Comparison of ENCODE assay signal across 27 mouse cellular contexts in the genomic region with DNA sequence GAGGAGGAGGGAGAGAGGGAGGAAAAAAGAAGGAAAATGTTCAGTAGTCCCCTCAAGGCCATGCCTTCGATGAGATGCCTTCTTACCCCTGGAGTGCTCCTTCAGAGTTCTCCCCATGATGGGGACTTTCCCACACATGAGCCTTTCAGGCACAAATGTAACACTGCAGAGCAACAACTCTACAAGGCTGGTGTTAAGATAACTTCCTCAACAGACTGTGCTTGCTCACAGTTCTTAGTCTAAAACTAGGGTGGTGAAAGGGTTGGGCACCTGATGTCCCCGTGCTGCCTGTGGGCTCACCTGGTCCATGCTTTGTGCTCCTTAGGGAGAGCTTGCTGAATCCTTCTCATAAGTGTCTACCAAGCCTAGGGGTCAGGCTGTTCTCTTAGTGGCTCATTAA.
"Had no signal": no experiment of that assay in that cellular context is flagged by ENCODE, and none has a peak within 500 bp of the region (broad histone marks: within the 10 kb centered on the region; RNA-seq: fewer than 3 reads in every experiment).

No protein-coding gene starts in this region.

- H3K9me3 ChIP-seq: heart, embryonic 13.5 days; heart, embryonic 15.5 days; hindbrain, embryonic 13.5 days; hindbrain, embryonic 15.5 days; intestine, embryonic 15.5 days; kidney, embryonic 15.5 days; limb, embryonic 10.5 days; limb, embryonic 12.5 days had no signal

- H3K9ac ChIP-seq: heart, embryonic 13.5 days; heart, embryonic 15.5 days; hindbrain, embryonic 13.5 days; hindbrain, embryonic 15.5 days; intestine, embryonic 15.5 days; kidney, embryonic 15.5 days; limb, embryonic 12.5 days had no signal

- H3K4me3 ChIP-seq: heart, adult 2 months; heart, embryonic 13.5 days; heart, embryonic 15.5 days; hindbrain, embryonic 13.5 days; hindbrain, embryonic 15.5 days; intestine, embryonic 15.5 days; kidney, embryonic 15.5 days; left cerebral cortex, adult 2 months; limb, embryonic 10.5 days; limb, embryonic 12.5 days had no signal

- DNase-seq: gastrocnemius, postnatal 14 days; gastrocnemius, postnatal 36 days; heart, adult 11 months; heart, adult 2 months; heart, postnatal 14 days; heart, postnatal 36 days; kidney, adult 18-20 months; kidney, adult 8-10 months; kidney, postnatal 14 days; kidney, postnatal 36 days; layer of hippocampus, adult 9-11 months; liver had no signal

- H3K4me1 ChIP-seq: heart, embryonic 15.5 days; hindbrain, embryonic 13.5 days; hindbrain, embryonic 15.5 days; intestine, embryonic 15.5 days; kidney, embryonic 15.5 days; limb, embryonic 10.5 days; limb, embryonic 12.5 days had no signal

- H3K4me2 ChIP-seq: heart, embryonic 11.5 days; heart, embryonic 13.5 days; heart, embryonic 15.5 days; hindbrain, embryonic 13.5 days; hindbrain, embryonic 15.5 days; intestine, embryonic 15.5 days; kidney, embryonic 15.5 days; limb, embryonic 12.5 days; liver, embryonic 11.5 days had no signal

- H3K27ac ChIP-seq: heart, adult 2 months; heart, embryonic 13.5 days; heart, embryonic 15.5 days; hindbrain, embryonic 13.5 days; hindbrain, embryonic 15.5 days; hindbrain, postnatal 0 days; intestine, embryonic 15.5 days; kidney, embryonic 15.5 days; kidney, postnatal 0 days; left cerebral cortex, adult 2 months; limb, embryonic 10.5 days; limb, embryonic 12.5 days had no signal

- H3K36me3 ChIP-seq: heart, embryonic 13.5 days; heart, embryonic 15.5 days; hindbrain, embryonic 13.5 days; hindbrain, embryonic 15.5 days; intestine, embryonic 15.5 days; kidney, embryonic 15.5 days; limb, embryonic 10.5 days; limb, embryonic 12.5 days had no signal

- H3K27me3 ChIP-seq: heart, embryonic 13.5 days; heart, embryonic 15.5 days; hindbrain, embryonic 13.5 days; hindbrain, embryonic 15.5 days; intestine, embryonic 15.5 days; kidney, embryonic 15.5 days; limb, embryonic 12.5 days had no signal

- ATAC-seq: hindbrain, postnatal 0 days; inflammation-experienced regulatory T-cells, adult 6 months; intestine, embryonic 15.5 days; intestine, postnatal 0 days had no signal
